Mouse (Mus musculus) heart, postnatal 0 days (tissue): ENCODE results near the gene Tmem182. TPM values are rescaled to one million over a fixed set of nuclear protein-coding genes. Genes with fewer than 3 reads are reported as not detected.

Experiments
- ATAC-seq: fragments of 200-750 bp; cut with Nextera tagmentation; 2 replicates; pipeline ENCODE4 v1.8.0; 2017; ENCODE audit warnings: low read depth, moderate number of reproducible peaks, moderate library complexity; ENCODE audit not compliant: insufficient read depth
- DNase-seq: peaks from one replicate; pipeline ENCODE4 v3.0.0-alpha.2; 2016; ENCODE audit warnings: low spot score
- H3K27ac ChIP-seq: fragments of 300-500 bp; sonication (generic); 2 replicates; pipeline ENCODE4 v1.5.1; 2014; ENCODE audit warnings: low read depth, mild to moderate bottlenecking
- H3K27me3 ChIP-seq: fragments of 300-500 bp; sonication (generic); 2 replicates; pipeline ENCODE4 v1.6.1; 2014; ENCODE audit warnings: low read length, mixed read lengths; ENCODE audit not compliant: control insufficient read depth, insufficient read depth
- H3K36me3 ChIP-seq: fragments of 300-500 bp; sonication (generic); replicated peaks from 2 replicates; pipeline ENCODE4 v1.6.1; 2014; ENCODE audit warnings: low read length, mixed read lengths; ENCODE audit not compliant: control insufficient read depth, insufficient read depth
- H3K4me1 ChIP-seq: fragments of 300-500 bp; sonication (generic); 2 replicates; pipeline ENCODE4 v1.6.1; 2014; ENCODE audit warnings: antibody characterized with exemption; ENCODE audit not compliant: control insufficient read depth, insufficient read depth
- H3K4me2 ChIP-seq: fragments of 300-500 bp; sonication (generic); 2 replicates; pipeline ENCODE4 v1.6.1; 2014; ENCODE audit warnings: low read depth, mild to moderate bottlenecking, low read length, moderate library complexity
- H3K4me3 ChIP-seq: fragments of 300-500 bp; sonication (generic); 2 replicates; pipeline ENCODE4 v1.5.1; 2014; ENCODE audit warnings: low read depth, low read length
- H3K9ac ChIP-seq: fragments of 300-500 bp; sonication (generic); replicated peaks from 2 replicates; pipeline ENCODE4 v1.6.1; 2014; ENCODE audit warnings: low read depth, low read length, mixed read lengths
- H3K9me3 ChIP-seq: fragments of 300-500 bp; sonication (generic); replicated peaks from 2 replicates; pipeline ENCODE4 v1.6.1; 2016; ENCODE audit warnings: low read length; ENCODE audit not compliant: control insufficient read depth
- CTCF ChIP-seq: IDR thresholded peaks from 2 replicates; pipeline ENCODE4 v1.5.1; 2016; ENCODE audit warnings: antibody characterized with exemption, control low read depth, low read depth
- EP300 ChIP-seq: IDR thresholded peaks from 2 replicates; pipeline ENCODE4 v1.6.1; 2016; ENCODE audit warnings: antibody characterized with exemption, low read depth
- WGBS: fragments of 180-500 bp; shearing (Covaris S2); extraction: QIAGEN DNeasy Blood & Tissue Kit; methylation state at CpG from one replicate; pipeline ENCODE4 v1.1.7; 2014; 5-methylcytosine and 5-hydroxymethylcytosine counted together
- polyA plus RNA-seq: library from polyadenylated mRNA; unstranded; fragments of >200 nt; fragmentation: Nextera tagmentation; extraction: Ambion mirVana; gene quantifications from 2 replicates; pipeline ENCODE4 v1.2.1, GENCODE M21; 2015
- total RNA-seq: library from RNA; depleted of rRNA; stranded (reverse); fragments of >200 nt; gene quantifications from 2 replicates; pipeline ENCODE4 v1.2.3, GENCODE M21; 2014; ENCODE audit warnings: low replicate concordance

The Tmem182 gene
- total and polyA plus RNA-seq, 2 experiments from 2014 or later: 102 to 125 TPM

GRCm38 (mm10) chr1:40830712-40831507, 25.5 kb downstream of the Tmem182 start:
- ATAC-seq (no peak), DNase-seq (no peak)
- Histone ChIP-seq H3K36me3 (no peaks in the 10 kb centered on the region), H3K9me3 (no peaks in the 10 kb centered on the region), H3K4me2 (no peak overlapping the region), H3K27ac (no peak overlapping the region), H3K9ac (no peak overlapping the region), H3K27me3 (no peaks in the 10 kb centered on the region), H3K4me3 (no peak overlapping the region), H3K4me1 (peaks cover 24% of the 10 kb centered on the region)
- 83% methylated on average over 4 of the region's 4 CpGs for WGBS
- TF ChIP-seq EP300 (no peak), CTCF (no peak)

GRCm38 (mm10) chr1:40835468-40835867, 30.1 kb downstream of the Tmem182 start:
- DNase-seq (no peak), ATAC-seq (no peak)
- Histone ChIP-seq H3K27ac (no peak overlapping the region), H3K9me3 (no peaks in the 10 kb centered on the region), H3K9ac (no peak overlapping the region), H3K27me3 (no peaks in the 10 kb centered on the region), H3K36me3 (peaks cover 10% of the 10 kb centered on the region), H3K4me3 (no peak overlapping the region), H3K4me1 (no peaks in the 10 kb centered on the region), H3K4me2 (no peak overlapping the region)
- TF ChIP-seq EP300 (no peak), CTCF (no peak)
- WGBS: 72% methylated on average over 4 of the region's 4 CpGs

GRCm38 (mm10) chr1:40840605-40841004, 35.2 kb downstream of the Tmem182 start:
- no peaks in the 10 kb centered on the region for H3K27me3 ChIP-seq
- H3K4me1 ChIP-seq: no peaks in the 10 kb centered on the region; the same call in 1 of the 2 replicates
- no peak overlapping the region for H3K27ac ChIP-seq
- ATAC-seq (no peak), DNase-seq (no peak)
- peaks cover 18% of the 10 kb centered on the region for H3K36me3 ChIP-seq
- no peak overlapping the region for H3K9ac ChIP-seq
- WGBS: 88% methylated on average over 8 of the region's 8 CpGs
- TF ChIP-seq EP300 (no peak), CTCF (no peak)
- no peak overlapping the region for H3K4me2 ChIP-seq
- no peaks in the 10 kb centered on the region for H3K9me3 ChIP-seq
- H3K4me3 ChIP-seq: no peak overlapping the region

GRCm38 (mm10) chr1:40841032-40841761, 35.8 kb downstream of the Tmem182 start:
- no peak overlapping the region for H3K27ac ChIP-seq
- 56% methylated on average over 5 of the region's 5 CpGs for WGBS
- peaks cover 18% of the 10 kb centered on the region for H3K36me3 ChIP-seq
- H3K4me3 ChIP-seq: no peak overlapping the region
- H3K9me3 ChIP-seq: no peaks in the 10 kb centered on the region
- H3K9ac ChIP-seq: no peak overlapping the region
- peak; percentile 39; the same call in 1 of the 2 replicates for ATAC-seq
- TF ChIP-seq CTCF (no peak), EP300 (no peak)
- no peaks in the 10 kb centered on the region; the same call in 1 of the 2 replicates for H3K4me1 ChIP-seq
- no peak for DNase-seq
- no peaks in the 10 kb centered on the region for H3K27me3 ChIP-seq
- H3K4me2 ChIP-seq: no peak overlapping the region

GRCm38 (mm10) chr1:40844616-40845015, 39.2 kb downstream of the Tmem182 start:
- H3K9me3 ChIP-seq: no peaks in the 10 kb centered on the region
- ATAC-seq: peak; percentile 54; the same call in 1 of the 2 replicates
- H3K9ac ChIP-seq: no peak overlapping the region
- peak; percentile 58 for DNase-seq
- 0 out of 2 replicates have a peak, but pooled peaks cover 8% of the 10 kb centered on the region for H3K36me3 ChIP-seq
- no peaks in the 10 kb centered on the region for H3K27me3 ChIP-seq
- H3K4me1 ChIP-seq: peaks cover 6% of the 10 kb centered on the region; the same call in 1 of the 2 replicates
- H3K4me3 ChIP-seq: no peak overlapping the region
- no peak overlapping the region for H3K27ac ChIP-seq
- no peak for TF ChIP-seq EP300
- peak; percentile 94 for TF ChIP-seq CTCF
- H3K4me2 ChIP-seq: no peak overlapping the region
